Mouse (Mus musculus) neural tube, embryonic 12.5 days (tissue): ENCODE results near the gene Tpst2. TPM values are rescaled to one million over a fixed set of nuclear protein-coding genes. Genes with fewer than 3 reads are reported as not detected.

Experiments used
- ATAC-seq: fragments of 200-750 bp; cut with Nextera tagmentation; 2 replicates; pipeline ENCODE4 v1.8.0; 2017; ENCODE audit warnings: low read depth, mild to moderate bottlenecking, moderate TSS enrichment, moderate library complexity; ENCODE audit not compliant: low FRiP score
- H3K27ac ChIP-seq: fragments of 300-500 bp; sonication (generic); 2 replicates; pipeline ENCODE4 v1.5.1; 2016
- H3K27me3 ChIP-seq: fragments of 300-500 bp; sonication (generic); replicated peaks from 2 replicates; pipeline ENCODE4 v1.6.1; 2016; ENCODE audit warnings: mild to moderate bottlenecking
- H3K36me3 ChIP-seq: fragments of 300-500 bp; sonication (generic); 2 replicates; pipeline ENCODE4 v1.6.1; 2016; ENCODE audit warnings: mild to moderate bottlenecking
- H3K4me1 ChIP-seq: fragments of 300-500 bp; sonication (generic); 2 replicates; pipeline ENCODE4 v1.6.1; 2016
- H3K4me2 ChIP-seq: fragments of 300-500 bp; sonication (generic); replicated peaks from 2 replicates; pipeline ENCODE4 v1.6.1; 2016; ENCODE audit warnings: mild to moderate bottlenecking
- H3K4me3 ChIP-seq: fragments of 300-500 bp; sonication (generic); 2 replicates; pipeline ENCODE4 v1.5.1; 2016
- H3K9ac ChIP-seq: fragments of 300-500 bp; sonication (generic); 2 replicates; pipeline ENCODE4 v1.6.1; 2016; ENCODE audit warnings: mild to moderate bottlenecking
- H3K9me3 ChIP-seq: fragments of 300-500 bp; sonication (generic); 2 replicates; pipeline ENCODE4 v1.6.1; 2016; ENCODE audit warnings: mild to moderate bottlenecking
- WGBS: fragments of 180-500 bp; shearing (Covaris S2); methylation state at CpG from one replicate; pipeline ENCODE4 v1.1.7; 2016; 5-methylcytosine and 5-hydroxymethylcytosine counted together
- polyA plus RNA-seq: library from polyadenylated mRNA; unstranded; fragments of >200 nt; fragmentation: Nextera tagmentation; extraction: Ambion mirVana; gene quantifications from 2 replicates; pipeline ENCODE4 v1.2.1, GENCODE M21; 2016

Tpst2 gene
- polyA plus RNA-seq, 1 experiment from 2014 or later = 28.7 TPM

- H3K36me3 ChIP-seq = peaks cover 45% of the 10 kb centered on the region
- ATAC-seq = no peak
- no peaks in the 10 kb centered on the region for H3K4me1 ChIP-seq
- WGBS = 78% methylated on average over 3 of the region's 3 CpGs
- H3K9ac ChIP-seq = no peak overlapping the region
- H3K4me2 ChIP-seq = no peak overlapping the region
- H3K9me3 ChIP-seq = 0 out of 2 replicates have a peak, but pooled peaks cover 5% of the 10 kb centered on the region
- no peak overlapping the region for H3K27ac ChIP-seq
- H3K27me3 ChIP-seq = no peaks in the 10 kb centered on the region
- H3K4me3 ChIP-seq = no peak overlapping the region
Measured at GRCm38 (mm10) chr5:112360077-112360476, 83.6 kb downstream of the Tpst2 start.

DNA sequence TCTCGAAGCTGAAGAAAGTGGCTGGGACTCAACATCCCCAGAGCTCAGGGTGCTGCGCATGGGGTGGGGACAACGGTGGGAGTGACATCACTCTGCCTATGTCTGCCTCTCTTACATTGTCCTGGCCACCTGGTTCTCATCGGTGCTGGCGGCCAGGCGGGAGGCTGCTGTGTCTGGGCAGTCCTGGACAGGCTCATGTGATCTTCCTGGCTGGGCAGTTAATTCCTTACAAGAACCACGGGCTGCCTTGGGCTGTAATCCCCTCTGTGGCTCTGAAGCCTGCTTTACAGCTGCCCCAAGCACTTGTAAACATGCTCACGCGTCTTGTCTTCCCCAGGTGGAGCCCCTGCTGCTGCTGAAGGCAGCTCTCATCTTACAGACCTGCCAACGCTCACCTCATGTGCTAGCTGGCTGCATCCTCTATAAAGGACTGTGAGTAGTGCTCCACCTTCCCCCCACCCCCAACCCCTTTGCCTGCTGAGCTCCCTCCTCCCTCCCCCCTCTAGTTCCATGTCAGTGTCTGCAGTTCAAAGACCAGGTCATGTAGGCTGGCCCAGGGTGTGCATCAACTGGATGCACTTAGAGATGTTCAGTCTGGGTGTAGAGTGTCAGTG lies 87.8 kb downstream of the Tpst2 start:
- WGBS = 62% methylated on average over 10 of the region's 10 CpGs
- Histone ChIP-seq H3K4me1 (0 out of 2 replicates have a peak, but pooled peaks cover 1% of the 10 kb centered on the region), H3K4me3 (no peak overlapping the region), H3K36me3 (peaks cover 60% of the 10 kb centered on the region), H3K4me2 (no peak overlapping the region), H3K9me3 (0 out of 2 replicates have a peak, but pooled peaks cover 5% of the 10 kb centered on the region), H3K27ac (no peak overlapping the region), H3K9ac (no peak overlapping the region), H3K27me3 (no peaks in the 10 kb centered on the region)
- no peak for ATAC-seq

Other genes with a start within 250 kb of the Tpst2 start
- 2.4 and 3.0 TPM in 2 replicates for gene Cryba4, start 24.2 kb upstream of the Tpst2 start, polyA plus RNA-seq
- gene Crybb1, start 20.9 kb upstream of the Tpst2 start, polyA plus RNA-seq = 2.9 and 3.1 TPM in 2 replicates
- gene Tfip11, start 49.7 kb downstream of the Tpst2 start, polyA plus RNA-seq = 38.8 and 40.3 TPM in 2 replicates
- 59.5 and 60.2 TPM in 2 replicates for gene Srrd, start 66.3 kb downstream of the Tpst2 start, polyA plus RNA-seq
- gene Hps4, start 66.4 kb downstream of the Tpst2 start, polyA plus RNA-seq = 36.1 and 38.4 TPM in 2 replicates
- 0.20 and 0.28 TPM in 2 replicates for gene Gm6583, start 79.3 kb downstream of the Tpst2 start, polyA plus RNA-seq
- gene Asphd2, start 118.2 kb downstream of the Tpst2 start, polyA plus RNA-seq = 55.2 and 67.7 TPM in 2 replicates
- gene Gm6588, start 172.7 kb downstream of the Tpst2 start, polyA plus RNA-seq = 0.29 and 0.36 TPM in 2 replicates